Mouse (Mus musculus) kidney, adult 2 months (tissue): Measurements from ENCODE around the gene Mndal.
"Not testable (repeated sequence)": the region's sequence is repeated elsewhere in the genome, so short reads cannot be mapped to it uniquely, and the experiment has no call there.

ENCODE experiments used
- CTCF ChIP-seq: fragments of 200-500 bp; conservative IDR thresholded peaks from 2 replicates; pipeline ENCODE4 v1.5.1; 2011; ENCODE audit warnings: low read depth, mild to moderate bottlenecking, control low read depth, low read length, moderate library complexity, mixed read lengths; ENCODE audit not compliant: insufficient read depth, insufficient read length
- POLR2A ChIP-seq: fragments of 200-500 bp; IDR thresholded peaks from one replicate; pipeline ENCODE4 v1.6.1; 2011; ENCODE audit warnings: low read depth, low read length, control low read depth

GRCm38 (mm10) chr1:173877125-173877524 lies 65.2 kb downstream of the Mndal start:
- TF ChIP-seq CTCF, POLR2A: not testable (repeated sequence)
